Mouse (Mus musculus) midbrain, embryonic 15.5 days (tissue): ENCODE measurements around the gene Tubb2a. TPM values are rescaled to one million over a fixed set of nuclear protein-coding genes. Genes with fewer than 3 reads are reported as not detected.
A peak's percentile ranks its signal among the peaks of the same experiment; 100 is the strongest.

Experiments
- ATAC-seq: fragments of 200-750 bp; cut with Nextera tagmentation; replicated peaks from 2 replicates; pipeline ENCODE4 v1.8.0; 2017; ENCODE audit warnings: moderate TSS enrichment
- H3K27ac ChIP-seq: fragments of 300-500 bp; sonication (generic); 2 replicates; pipeline ENCODE4 v1.5.1; 2015; ENCODE audit warnings: mild to moderate bottlenecking, inconsistent platforms
- H3K27me3 ChIP-seq: fragments of 300-500 bp; sonication (generic); replicated peaks from 2 replicates; pipeline ENCODE4 v1.6.1; 2015; ENCODE audit warnings: inconsistent platforms
- H3K36me3 ChIP-seq: fragments of 300-500 bp; sonication (generic); replicated peaks from 2 replicates; pipeline ENCODE4 v1.6.1; 2015; ENCODE audit warnings: inconsistent platforms
- H3K4me1 ChIP-seq: fragments of 300-500 bp; sonication (generic); 2 replicates; pipeline ENCODE4 v1.6.1; 2015; ENCODE audit warnings: inconsistent platforms
- H3K4me2 ChIP-seq: fragments of 300-500 bp; sonication (generic); 2 replicates; pipeline ENCODE4 v1.6.1; 2015; ENCODE audit warnings: inconsistent platforms, mild to moderate bottlenecking, moderate library complexity
- H3K4me3 ChIP-seq: fragments of 300-500 bp; sonication (generic); 2 replicates; pipeline ENCODE4 v1.5.1; 2015; ENCODE audit warnings: mild to moderate bottlenecking, inconsistent platforms
- H3K9ac ChIP-seq: fragments of 300-500 bp; sonication (generic); 2 replicates; pipeline ENCODE4 v1.6.1; 2015; ENCODE audit warnings: mild to moderate bottlenecking, inconsistent platforms
- H3K9me3 ChIP-seq: fragments of 300-500 bp; sonication (generic); 2 replicates; pipeline ENCODE4 v1.6.1; 2016; ENCODE audit warnings: inconsistent platforms
- WGBS: fragments of 180-500 bp; shearing (Covaris S2); methylation state at CpG from one replicate; pipeline ENCODE4 v1.1.7; 2015; ENCODE audit warnings: mixed read lengths; 5-methylcytosine and 5-hydroxymethylcytosine counted together
- polyA plus RNA-seq: library from polyadenylated mRNA; unstranded; fragments of >200 nt; fragmentation: Nextera tagmentation; extraction: Ambion mirVana; gene quantifications from 2 replicates; pipeline ENCODE4 v1.2.1, GENCODE M21; 2015

The Tubb2a gene
- polyA plus RNA-seq, 1 experiment from 2014 or later: 3,188 TPM

GRCm38 (mm10) chr13:34109035-34109676 lies 31.3 kb upstream of the Tubb2a start:
- Histone ChIP-seq H3K9me3 (no peaks in the 10 kb centered on the region), H3K4me2 (no peak overlapping the region), H3K9ac (no peak overlapping the region), H3K4me3 (no peak overlapping the region), H3K27ac (no peak overlapping the region), H3K27me3 (no peaks in the 10 kb centered on the region), H3K36me3 (no peaks in the 10 kb centered on the region), H3K4me1 (no peaks in the 10 kb centered on the region)
- ATAC-seq: no peak
- 63% methylated on average over 4 of the region's 4 CpGs for WGBS

- Histone ChIP-seq H3K9ac (no peak overlapping the region), H3K27ac (no peak overlapping the region), H3K4me1 (no peaks in the 10 kb centered on the region), H3K36me3 (no peaks in the 10 kb centered on the region), H3K9me3 (no peaks in the 10 kb centered on the region), H3K4me3 (no peak overlapping the region), H3K27me3 (no peaks in the 10 kb centered on the region), H3K4me2 (no peak overlapping the region)
- 86% methylated on average over 1 of the region's 1 CpGs for WGBS
- no peak for ATAC-seq
Measured at GRCm38 (mm10) chr13:34106999-34107398, 29.2 kb upstream of the Tubb2a start.

GRCm38 (mm10) chr13:34106256-34106655 lies 28.4 kb upstream of the Tubb2a start:
- WGBS: 87% methylated on average over 2 of the region's 2 CpGs
- no peaks in the 10 kb centered on the region for H3K36me3 ChIP-seq

GRCm38 (mm10) chr13:34105364-34105763 lies 27.6 kb upstream of the Tubb2a start:
- Histone ChIP-seq H3K9me3 (no peaks in the 10 kb centered on the region), H3K4me1 (no peaks in the 10 kb centered on the region), H3K4me2 (no peak overlapping the region), H3K36me3 (no peaks in the 10 kb centered on the region), H3K9ac (no peak overlapping the region), H3K27ac (no peak overlapping the region), H3K27me3 (no peaks in the 10 kb centered on the region), H3K4me3 (no peak overlapping the region)
- no peak for ATAC-seq
- WGBS: 74% methylated on average over 1 of the region's 1 CpGs

More at GRCm38 (mm10) chr13:34106256-34106655, 28.4 kb upstream of the Tubb2a start:
- Histone ChIP-seq H3K9ac (no peak overlapping the region), H3K4me3 (no peak overlapping the region), H3K27ac (no peak overlapping the region), H3K27me3 (no peaks in the 10 kb centered on the region), H3K4me1 (no peaks in the 10 kb centered on the region), H3K9me3 (no peaks in the 10 kb centered on the region), H3K4me2 (no peak overlapping the region)
- no peak for ATAC-seq

GRCm38 (mm10) chr13:34101908-34102307 lies 24.1 kb upstream of the Tubb2a start:
- no peaks in the 10 kb centered on the region for H3K9me3 ChIP-seq
- no peak overlapping the region for H3K27ac ChIP-seq
- no peak overlapping the region for H3K9ac ChIP-seq
- ATAC-seq: no peak
- no peak overlapping the region for H3K4me2 ChIP-seq
- H3K27me3 ChIP-seq: no peaks in the 10 kb centered on the region
- 78% methylated on average over 9 of the region's 9 CpGs for WGBS
- H3K4me3 ChIP-seq: no peak overlapping the region
- no peaks in the 10 kb centered on the region for H3K36me3 ChIP-seq
- 0 out of 2 replicates have a peak, but pooled peaks cover under 1% of the 10 kb centered on the region for H3K4me1 ChIP-seq

- Histone ChIP-seq H3K4me1 (peaks cover 7% of the 10 kb centered on the region), H3K9me3 (no peaks in the 10 kb centered on the region), H3K27me3 (no peaks in the 10 kb centered on the region), H3K4me2 (no peak overlapping the region), H3K9ac (no peak overlapping the region), H3K4me3 (no peak overlapping the region), H3K27ac (no peak overlapping the region), H3K36me3 (no peaks in the 10 kb centered on the region)
- WGBS: 95% methylated on average over 10 of the region's 10 CpGs
- no peak for ATAC-seq
Measured at GRCm38 (mm10) chr13:34101247-34101646, 23.4 kb upstream of the Tubb2a start.

- Histone ChIP-seq H3K9ac (no peak overlapping the region), H3K9me3 (no peaks in the 10 kb centered on the region), H3K4me1 (peaks cover 12% of the 10 kb centered on the region), H3K4me3 (no peak overlapping the region), H3K36me3 (no peaks in the 10 kb centered on the region), H3K27me3 (no peaks in the 10 kb centered on the region), H3K27ac (no peak overlapping the region), H3K4me2 (no peak overlapping the region)
- WGBS: 71% methylated on average over 3 of the region's 3 CpGs
- no peak for ATAC-seq
Measured at GRCm38 (mm10) chr13:34100733-34101132, 22.9 kb upstream of the Tubb2a start.

- H3K9ac ChIP-seq: no peak overlapping the region
- no peak overlapping the region for H3K4me3 ChIP-seq
- no peaks in the 10 kb centered on the region for H3K27me3 ChIP-seq
- no peak for ATAC-seq
- no peaks in the 10 kb centered on the region for H3K36me3 ChIP-seq
- H3K4me2 ChIP-seq: no peak overlapping the region
- H3K4me1 ChIP-seq: peaks cover 19% of the 10 kb centered on the region
- peak overlapping the region; percentile 81 for H3K27ac ChIP-seq
- 51% methylated on average over 3 of the region's 3 CpGs for WGBS
- no peaks in the 10 kb centered on the region for H3K9me3 ChIP-seq
Measured at GRCm38 (mm10) chr13:34097086-34097485, 19.3 kb upstream of the Tubb2a start.

- no peak overlapping the region for H3K4me3 ChIP-seq
- H3K4me1 ChIP-seq: peaks cover 19% of the 10 kb centered on the region
- no peaks in the 10 kb centered on the region for H3K36me3 ChIP-seq
- H3K4me2 ChIP-seq: peak overlapping the region; percentile 21
- no peaks in the 10 kb centered on the region for H3K9me3 ChIP-seq
- no peaks in the 10 kb centered on the region for H3K27me3 ChIP-seq
- ATAC-seq: peak; percentile 83
- peak overlapping the region; percentile 81 for H3K27ac ChIP-seq
- H3K9ac ChIP-seq: no peak overlapping the region
- WGBS: 48% methylated on average over 4 of the region's 4 CpGs
Measured at GRCm38 (mm10) chr13:34096455-34096854, 18.6 kb upstream of the Tubb2a start.

- H3K4me2 ChIP-seq: peak overlapping the region; percentile 21
Measured at GRCm38 (mm10) chr13:34095542-34096435, 18.0 kb upstream of the Tubb2a start.

GRCm38 (mm10) chr13:34089358-34089757 lies 11.6 kb upstream of the Tubb2a start:
- H3K4me3 ChIP-seq: no peak overlapping the region
- ATAC-seq: peak; percentile 10; the same call in 1 of the 2 replicates
- H3K27ac ChIP-seq: peak overlapping the region; percentile 93
- H3K9ac ChIP-seq: peak overlapping the region; percentile 11
- peak overlapping the region; percentile 39 for H3K4me2 ChIP-seq
- H3K9me3 ChIP-seq: no peaks in the 10 kb centered on the region
- H3K27me3 ChIP-seq: no peaks in the 10 kb centered on the region
- H3K36me3 ChIP-seq: no peaks in the 10 kb centered on the region
- 20% methylated on average over 3 of the region's 3 CpGs for WGBS
- H3K4me1 ChIP-seq: peaks cover 31% of the 10 kb centered on the region

More at GRCm38 (mm10) chr13:34095542-34096435, 18.0 kb upstream of the Tubb2a start:
- H3K4me1 ChIP-seq: peaks cover 19% of the 10 kb centered on the region
- peak; percentile 97 for ATAC-seq
- no peak overlapping the region for H3K9ac ChIP-seq
- H3K27me3 ChIP-seq: no peaks in the 10 kb centered on the region
- WGBS: 12% methylated on average over 7 of the region's 7 CpGs
- H3K4me3 ChIP-seq: no peak overlapping the region
- no peaks in the 10 kb centered on the region for H3K9me3 ChIP-seq
- H3K36me3 ChIP-seq: no peaks in the 10 kb centered on the region
- H3K27ac ChIP-seq: peak overlapping the region; percentile 81

GRCm38 (mm10) chr13:34088871-34089288 lies 11.1 kb upstream of the Tubb2a start:
- peaks cover 31% of the 10 kb centered on the region for H3K4me1 ChIP-seq
- peak overlapping the region; percentile 39 for H3K4me2 ChIP-seq
- H3K27ac ChIP-seq: peak overlapping the region; percentile 93
- no peaks in the 10 kb centered on the region for H3K9me3 ChIP-seq
- ATAC-seq: peak; percentile 91
- H3K4me3 ChIP-seq: peak overlapping the region; percentile 13
- peak overlapping the region; percentile 11 for H3K9ac ChIP-seq
- no peaks in the 10 kb centered on the region for H3K27me3 ChIP-seq
- no peaks in the 10 kb centered on the region for H3K36me3 ChIP-seq
- 15% methylated on average over 7 of the region's 7 CpGs for WGBS
